Mouse (Mus musculus): Measurements from ENCODE around the gene Ache.

DNA sequence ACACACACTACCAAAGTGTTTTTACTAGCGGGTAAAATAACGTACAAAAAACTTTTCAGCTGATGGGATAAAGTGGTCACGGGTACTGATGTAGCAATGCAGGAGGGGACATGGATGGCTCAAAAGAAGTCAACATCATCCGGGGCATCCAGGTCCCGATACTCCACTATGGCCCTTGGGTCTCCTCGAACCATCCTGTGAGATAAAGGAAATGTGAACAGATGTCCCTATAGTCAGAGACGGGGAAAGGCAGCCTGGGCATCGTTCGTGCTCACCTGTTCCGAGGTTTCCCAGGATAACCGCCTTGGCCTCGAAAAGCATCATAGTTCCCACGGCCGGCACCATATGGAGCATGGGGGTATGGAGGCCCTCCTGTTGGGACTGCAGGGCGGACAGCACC lies 8.4 kb downstream of the Ache start:
- TF ChIP-seq CTCF (IDR thresholded peaks at IDR 0.05; ENCODE audit: control insufficient read depth, insufficient read depth, insufficient replicate concordance, low read depth, low read length) (no peak), POLR2A (IDR thresholded peaks at IDR 0.05; ENCODE audit: control insufficient read depth, low read depth, low read length) (no peak)

Data from testis, adult 2 months (tissue).